Mouse (Mus musculus) layer of hippocampus, adult 8-10 months (tissue): ENCODE results near the gene Clrn2. TPM values are rescaled to one million over a fixed set of nuclear protein-coding genes. Genes with fewer than 3 reads are reported as not detected.
A peak's percentile ranks its signal among the peaks of the same experiment; 100 is the strongest.

Source experiments
- DNase-seq, 2 experiments: peaks; one replicate each; pipeline ENCODE4 v3.0.0; 2022; ENCODE audit warnings: low spot score in 2 of 2
- total RNA-seq, 4 experiments: library from RNA; stranded (reverse); gene quantifications; 2 replicates each; pipeline ENCODE4 v1.2.4; 2022

Clrn2 gene
- total RNA-seq, 4 experiments from 2014 or later = 0.69 to 0.80 TPM; not detected in 2

DNA sequence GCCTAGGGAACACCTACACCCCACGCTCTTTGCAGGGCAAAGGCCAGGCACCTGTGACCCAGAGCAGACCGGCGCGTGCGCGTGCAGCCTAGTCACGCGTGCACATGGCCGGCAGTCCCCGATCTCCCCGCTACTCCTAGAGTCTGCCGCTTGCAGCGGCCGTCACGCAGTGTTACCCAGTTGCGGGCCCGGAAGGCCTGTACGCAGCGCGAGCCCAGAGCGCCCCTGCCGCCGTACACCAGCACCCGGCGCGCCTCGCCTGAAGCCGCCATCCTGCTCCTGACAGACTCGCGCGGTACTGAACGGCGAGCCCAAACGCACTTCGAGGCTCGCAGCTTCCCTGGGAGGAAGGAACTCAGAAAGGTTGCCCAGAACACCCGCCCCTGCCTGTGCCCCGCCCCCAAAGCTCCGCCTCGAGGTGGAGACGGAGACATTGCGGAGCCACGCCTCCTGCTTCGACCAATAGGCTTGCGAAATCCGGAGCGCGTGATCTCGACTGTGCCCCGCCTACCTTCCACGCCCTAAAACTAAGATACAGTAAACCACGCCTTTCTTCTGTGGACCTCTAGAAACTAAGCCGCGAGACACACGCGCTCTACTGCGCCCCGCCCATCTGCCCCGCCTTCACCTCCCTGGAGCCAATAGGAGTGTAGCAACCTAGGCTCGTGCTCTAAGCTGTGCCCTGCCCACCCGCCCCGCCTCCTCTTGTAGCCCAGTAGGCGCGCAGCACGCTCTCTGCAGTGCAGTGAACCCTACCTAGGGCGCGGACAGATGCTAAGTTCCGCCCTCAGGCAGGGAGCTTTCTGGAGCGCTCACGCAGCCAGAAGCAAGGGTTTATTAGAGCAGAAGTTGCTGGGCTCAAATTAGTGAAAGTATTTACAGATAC lies 3.5 kb upstream of the Clrn2 start, which contains the start of gene Qdpr:
TSS of gene Qdpr (minus strand) at position 406 of the 886 bp plus-strand sequence.
- peak; percentile 96 to 97 for DNase-seq

DNA sequence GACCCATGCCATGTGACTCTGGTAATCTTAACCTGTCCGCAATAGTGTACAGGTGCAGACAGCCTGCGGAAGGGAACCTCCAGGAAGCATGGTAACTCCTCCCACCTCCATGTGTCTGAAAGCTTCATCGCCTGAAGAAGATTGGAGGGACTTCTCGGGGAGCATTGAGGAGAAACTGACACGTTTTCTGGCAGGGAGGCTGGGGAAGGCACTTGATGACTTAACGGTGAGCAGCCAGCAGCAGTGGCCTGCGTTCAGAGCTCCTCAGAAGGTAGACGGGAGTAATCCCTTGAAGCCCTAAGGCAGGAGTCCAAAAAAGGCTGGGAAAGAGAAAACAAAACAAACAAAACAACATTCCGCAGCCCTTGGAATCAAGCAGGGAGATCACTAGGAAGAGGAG lies 905 bp downstream of the Clrn2 start:
- no peak for DNase-seq

- DNase-seq = peak; percentile 33 to 73
Observed at GRCm38 (mm10) chr5:45472880-45473450, 19.4 kb downstream of the Clrn2 start.

GRCm38 (mm10) chr5:45473521-45473920 lies 20.0 kb downstream of the Clrn2 start:
- no peak for DNase-seq

- peak; percentile 32 to 62 for DNase-seq
Observed at GRCm38 (mm10) chr5:45474215-45474614, 20.7 kb downstream of the Clrn2 start.

DNA sequence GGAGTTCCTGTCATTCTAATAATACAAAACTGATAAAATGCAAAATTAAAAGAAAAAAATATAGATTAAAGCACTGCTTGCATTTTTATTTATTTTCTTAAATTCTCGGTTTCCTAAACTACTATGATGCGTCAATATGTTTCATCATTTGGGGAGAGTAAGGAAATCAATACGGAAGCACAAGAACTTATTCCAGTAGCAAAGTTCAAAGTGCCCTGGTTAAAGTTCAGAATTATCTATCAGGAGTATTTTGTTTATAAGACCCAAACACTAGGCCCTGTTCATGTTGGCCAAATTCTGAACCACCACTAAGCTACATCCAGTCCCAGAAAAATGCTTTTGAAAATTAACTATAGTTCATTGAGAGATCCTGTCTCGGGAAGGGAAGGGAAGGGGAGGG lies 21.2 kb downstream of the Clrn2 start:
- DNase-seq = no peak

GRCm38 (mm10) chr5:45475771-45476170 lies 22.2 kb downstream of the Clrn2 start:
- no peak for DNase-seq

- DNase-seq = peak; percentile 35 to 39
Observed at GRCm38 (mm10) chr5:45476288-45476687, 22.7 kb downstream of the Clrn2 start.

DNA sequence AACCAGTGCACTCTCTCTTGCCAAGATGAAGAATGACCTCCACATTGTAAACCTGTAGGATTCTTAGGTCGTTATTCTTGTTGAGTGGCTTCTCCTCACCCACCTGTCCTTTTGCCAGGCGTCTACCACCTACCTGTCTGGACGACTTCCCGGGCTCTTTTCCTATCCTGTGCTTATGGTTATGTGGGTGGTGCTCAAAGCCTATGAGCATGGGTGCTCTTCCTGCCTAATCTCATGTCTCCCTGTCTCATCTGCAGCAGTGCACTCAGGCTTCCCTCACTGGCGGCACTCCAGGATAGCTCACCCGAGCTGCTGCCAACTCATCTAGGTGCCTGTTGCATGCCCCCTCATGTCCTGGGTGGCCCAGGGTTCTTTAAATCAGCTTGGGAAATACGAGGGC lies 24.1 kb downstream of the Clrn2 start:
- DNase-seq = no peak

DNA sequence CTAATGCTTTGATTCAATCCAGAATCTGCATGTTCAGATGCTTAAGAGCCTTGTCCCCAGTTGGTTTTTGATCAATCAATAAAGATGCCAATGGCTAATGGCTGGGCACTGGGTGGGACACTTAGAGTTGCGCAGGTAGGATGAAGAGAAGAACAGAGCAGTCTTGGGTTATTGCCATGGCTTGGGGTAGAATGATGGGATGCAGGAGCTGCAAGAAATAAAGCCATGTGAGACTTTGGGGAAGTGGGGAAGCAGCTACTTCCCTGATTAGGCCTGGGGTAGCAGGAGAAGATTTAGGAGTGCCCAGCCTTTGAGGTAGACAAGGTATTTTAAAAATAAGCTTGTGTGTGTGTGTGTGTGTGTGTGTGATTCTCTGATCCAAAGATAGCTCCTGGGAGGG lies 26.5 kb downstream of the Clrn2 start:
- DNase-seq = no peak

DNA sequence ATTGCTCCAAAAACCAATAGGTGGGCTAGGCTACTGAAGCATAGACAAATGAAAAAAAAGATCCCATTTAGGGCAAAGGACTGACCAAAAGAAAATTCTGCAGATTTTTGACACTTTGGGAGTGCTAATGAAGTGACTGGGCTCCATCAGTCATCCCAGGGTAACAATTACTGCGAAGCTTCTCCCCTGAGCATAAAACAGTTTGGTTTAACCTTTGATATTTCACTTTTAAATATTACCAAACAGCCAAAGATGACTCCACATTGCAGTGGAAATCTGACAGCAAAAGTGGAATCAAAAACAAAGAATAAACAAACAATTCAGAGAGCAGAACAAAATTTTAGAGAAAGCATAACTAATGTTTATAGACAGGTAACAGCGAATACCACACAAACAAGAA lies 27.6 kb downstream of the Clrn2 start:
- no peak for DNase-seq

DNA sequence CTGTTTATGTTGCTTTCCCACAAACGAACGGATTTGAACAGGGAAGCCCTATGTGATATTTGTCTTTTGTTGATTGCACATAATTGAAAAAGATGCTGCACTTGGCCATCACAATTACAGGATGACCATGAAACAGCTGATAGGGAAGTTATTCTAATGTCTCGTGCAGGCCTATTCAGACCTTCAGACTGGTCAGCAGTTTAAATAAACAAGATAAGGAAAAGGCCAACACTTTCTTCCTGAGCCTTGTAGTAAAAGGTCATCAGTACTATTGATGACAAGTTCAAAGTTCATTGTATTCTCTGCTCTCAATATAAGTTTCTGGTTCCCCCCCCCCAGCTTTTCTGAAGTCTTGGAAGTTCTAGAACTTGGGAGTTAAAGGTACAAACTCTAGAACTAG lies 29.1 kb downstream of the Clrn2 start:
- no peak for DNase-seq

- no peak for DNase-seq
Observed at GRCm38 (mm10) chr5:45483654-45484053, 30.1 kb downstream of the Clrn2 start.

- no peak for DNase-seq
Observed at GRCm38 (mm10) chr5:45491776-45492175, 38.2 kb downstream of the Clrn2 start.

GRCm38 (mm10) chr5:45493191-45494092 lies 39.9 kb downstream of the Clrn2 start, which contains the start of gene Lap3:
Gene Lap3 (plus strand): TSS chr5:45493374.
- peak; percentile 95 to 98 for DNase-seq

- no peak for DNase-seq
Observed at GRCm38 (mm10) chr5:45494093-45494755, 40.7 kb downstream of the Clrn2 start.

DNA sequence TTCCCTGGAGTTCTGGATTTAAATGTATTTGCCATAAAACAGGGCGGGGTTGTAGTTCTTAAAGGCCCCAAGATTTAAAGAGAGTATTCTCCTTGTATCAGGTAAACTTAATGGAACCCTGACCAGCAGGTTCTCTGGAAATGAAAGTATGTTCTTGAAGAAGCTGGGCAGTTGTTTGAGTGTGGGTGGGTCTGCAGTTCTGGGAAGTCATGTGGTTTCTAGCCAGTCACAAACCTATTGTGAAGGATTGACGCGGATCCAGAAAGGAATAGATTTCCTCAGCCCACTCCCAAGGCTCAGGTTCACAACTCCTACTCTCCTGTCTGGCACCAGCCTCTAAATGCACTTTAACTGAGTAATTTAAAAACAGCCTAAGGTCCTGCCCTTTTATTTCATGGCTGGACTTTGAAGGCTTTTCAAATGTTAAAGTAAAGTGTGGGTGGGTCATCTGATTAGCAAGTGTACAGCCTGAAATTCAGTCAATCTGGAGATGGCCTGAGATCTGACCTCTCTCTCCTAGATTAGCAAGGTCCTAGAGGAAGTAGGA lies 42.0 kb downstream of the Clrn2 start:
- DNase-seq = no peak

- no peak for DNase-seq
Observed at GRCm38 (mm10) chr5:45496042-45496441, 42.5 kb downstream of the Clrn2 start.

GRCm38 (mm10) chr5:45496479-45496878 lies 42.9 kb downstream of the Clrn2 start:
- DNase-seq = no peak

DNA sequence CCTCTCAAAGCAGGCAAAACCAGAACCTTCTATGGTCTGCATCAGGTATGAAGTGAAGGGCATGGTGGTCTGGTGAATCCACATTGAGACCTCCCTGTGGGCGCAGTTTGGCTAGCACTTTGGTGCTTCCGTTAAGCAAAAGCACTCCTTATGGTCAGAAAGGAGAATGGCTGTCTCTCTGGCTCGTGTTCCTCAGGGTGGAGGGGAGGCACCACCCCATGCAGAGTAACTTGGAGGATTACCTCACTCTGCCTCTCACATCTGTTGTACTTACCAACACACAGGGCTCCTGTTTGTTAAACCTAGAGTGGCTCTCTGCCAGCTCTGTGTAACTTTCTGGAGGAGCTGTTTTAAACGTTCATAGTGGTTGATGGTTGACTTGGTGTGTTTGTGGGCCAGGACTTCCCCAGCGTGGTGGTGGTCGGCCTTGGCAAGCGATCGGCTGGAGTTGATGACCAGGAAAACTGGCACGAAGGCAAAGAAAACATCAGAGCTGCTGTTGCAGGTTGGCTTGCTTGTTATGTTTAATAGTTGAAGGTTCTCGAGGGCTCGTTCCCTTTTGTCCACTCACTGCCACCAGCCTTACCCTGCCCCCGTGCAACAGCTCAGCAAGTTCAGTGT lies 43.5 kb downstream of the Clrn2 start:
- DNase-seq = no peak
